Mouse (Mus musculus): ENCODE measurements around the gene Kmt2a.
"Not testable (repeated sequence)": the region's sequence is repeated elsewhere in the genome, so short reads cannot be mapped to it uniquely, and the experiment has no call there.

Gene Kmt2a

DNA sequence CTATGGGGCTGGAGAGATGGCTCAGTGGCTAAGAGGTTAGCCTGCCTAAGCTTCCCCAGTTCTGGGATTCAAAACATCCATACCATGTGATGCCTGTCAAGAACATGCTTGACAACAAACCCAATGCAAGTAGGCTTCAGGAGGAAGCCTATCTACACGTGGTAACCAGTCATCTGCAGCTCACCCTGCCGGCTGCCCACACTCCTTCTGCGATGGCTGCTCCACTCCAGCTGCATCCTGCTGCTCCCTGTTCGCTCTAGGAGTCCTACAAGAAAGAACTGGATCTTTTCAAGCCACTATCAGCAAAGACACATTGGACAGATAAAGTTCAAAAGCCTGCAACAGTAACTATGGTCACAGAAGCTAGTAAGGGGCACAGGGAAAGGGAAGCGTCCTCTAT lies 63.6 kb downstream of the Kmt2a start:
- DNase-seq (ENCODE audit: low read depth) = no peak

DNA sequence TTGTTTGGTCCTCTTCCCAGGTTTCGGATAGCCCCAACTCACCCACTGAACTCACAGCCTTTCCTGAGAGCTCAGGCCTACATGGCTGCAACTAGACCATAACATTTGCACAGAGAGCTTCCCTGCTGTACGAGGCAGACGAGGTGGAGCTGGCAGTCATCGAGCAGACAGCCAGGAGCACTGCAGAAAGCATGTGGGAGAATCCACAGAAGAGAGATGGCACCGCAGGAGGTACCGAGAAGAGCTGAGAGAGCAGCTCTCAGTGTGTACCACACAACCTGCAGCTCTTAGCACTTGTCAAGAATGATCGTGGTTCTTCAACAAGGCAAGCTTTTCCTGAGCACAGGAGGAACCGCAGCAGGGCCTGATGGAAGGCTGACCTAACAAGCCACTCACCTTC lies 66.9 kb downstream of the Kmt2a start:
- DNase-seq (ENCODE audit: low read depth) = no peak

DNA sequence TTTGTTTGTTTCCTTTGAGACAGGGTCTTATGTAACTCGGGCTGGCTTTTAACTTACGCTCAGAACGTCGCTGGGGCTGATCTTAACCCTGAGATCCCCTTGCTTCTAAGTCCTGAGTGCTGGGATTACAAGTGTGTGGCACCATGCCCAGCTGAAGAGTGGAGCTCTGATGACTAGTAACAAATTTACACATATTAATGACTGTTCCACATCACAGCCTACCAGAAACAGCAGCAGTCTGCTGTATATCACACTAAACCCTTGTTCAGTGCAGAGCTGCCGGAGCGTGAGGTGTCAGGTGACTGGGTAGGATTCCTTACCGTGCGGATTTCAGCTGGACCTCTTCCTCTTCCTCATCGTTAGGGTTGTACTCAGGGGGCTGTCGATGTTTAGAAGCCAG lies 70.8 kb downstream of the Kmt2a start:
- no peak for DNase-seq (ENCODE audit: low read depth)

DNA sequence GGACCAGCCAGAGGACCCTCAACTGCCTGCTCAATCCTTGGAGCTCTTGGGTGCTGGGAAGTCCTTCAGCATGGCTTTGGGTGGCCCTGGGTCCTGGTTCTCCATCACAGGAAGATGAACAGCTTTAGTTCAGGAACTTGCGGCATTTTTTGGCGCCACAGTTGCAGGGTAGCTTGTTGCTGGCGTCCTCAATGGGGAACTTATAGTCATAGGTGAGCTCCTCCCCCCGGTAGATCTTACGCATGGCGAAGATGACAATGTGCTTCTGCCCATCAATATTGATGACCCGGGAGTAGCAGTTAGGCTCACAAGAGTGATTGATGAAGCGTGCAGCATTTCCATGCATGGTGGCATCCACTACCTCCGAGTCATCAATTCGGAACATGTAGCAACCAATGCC lies 73.3 kb downstream of the Kmt2a start:
- no peak for DNase-seq (ENCODE audit: low read depth)

DNA sequence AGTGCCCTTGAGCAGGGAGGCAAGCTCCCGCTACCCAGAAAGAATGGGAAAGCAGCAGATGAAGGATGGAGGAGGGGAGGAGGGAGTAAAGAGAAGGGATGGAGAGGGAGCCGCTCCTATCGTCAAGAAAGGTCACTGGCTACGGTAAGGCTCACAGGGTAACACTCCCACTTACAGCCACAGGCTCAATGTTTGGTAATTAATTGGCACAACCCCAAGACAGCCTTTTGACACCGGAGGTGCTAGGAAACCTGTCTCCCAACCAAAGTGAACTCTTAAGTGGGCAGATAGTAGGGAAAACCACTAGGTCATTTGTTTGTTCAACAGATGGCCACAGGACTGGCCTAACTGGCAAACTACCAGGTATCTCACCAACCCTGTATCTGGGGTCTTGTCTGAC lies 74.0 kb downstream of the Kmt2a start:
- DNase-seq (ENCODE audit: low read depth) = no peak

DNA sequence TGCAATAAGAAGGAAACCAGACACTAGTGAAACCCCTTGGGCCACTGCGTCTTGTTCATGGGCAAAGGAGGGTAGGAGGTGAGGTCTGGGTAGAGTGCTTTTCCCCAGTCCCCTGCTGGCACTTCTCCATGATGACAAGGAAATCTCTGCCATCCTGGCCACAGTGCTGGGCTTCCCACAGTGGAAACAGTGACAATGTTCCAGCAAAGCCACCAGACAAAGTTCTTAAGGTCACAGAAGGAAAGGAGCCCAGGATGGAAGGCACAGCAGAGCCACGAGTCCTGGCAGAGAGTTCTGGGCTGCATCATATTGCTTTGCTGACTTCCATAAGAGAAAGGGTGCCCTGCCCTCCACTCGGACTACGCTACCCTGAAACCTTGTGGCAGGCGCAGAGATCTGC lies 75.6 kb downstream of the Kmt2a start:
- DNase-seq (ENCODE audit: low read depth) = no peak

DNA sequence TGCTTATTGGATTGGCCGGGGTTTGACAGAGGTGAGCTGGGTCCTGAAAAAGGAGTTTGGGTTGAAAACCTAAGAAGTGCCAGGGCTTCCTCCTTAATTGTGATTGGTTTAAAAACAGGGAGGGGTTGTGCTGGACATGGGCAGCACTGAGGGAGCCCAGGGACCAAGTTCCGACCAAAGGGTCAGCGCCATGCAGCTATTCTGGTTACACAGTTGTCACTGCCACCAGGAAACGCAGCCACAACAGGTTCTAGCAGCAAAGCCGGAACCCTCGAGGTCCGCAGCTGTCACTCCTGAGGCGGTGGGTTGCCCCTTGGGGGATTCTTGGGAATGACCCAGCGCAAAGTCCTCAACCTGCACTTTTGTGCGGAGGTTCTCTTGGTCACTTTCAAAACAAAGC lies 76.4 kb downstream of the Kmt2a start:
- DNase-seq (ENCODE audit: low read depth) = no peak

DNA sequence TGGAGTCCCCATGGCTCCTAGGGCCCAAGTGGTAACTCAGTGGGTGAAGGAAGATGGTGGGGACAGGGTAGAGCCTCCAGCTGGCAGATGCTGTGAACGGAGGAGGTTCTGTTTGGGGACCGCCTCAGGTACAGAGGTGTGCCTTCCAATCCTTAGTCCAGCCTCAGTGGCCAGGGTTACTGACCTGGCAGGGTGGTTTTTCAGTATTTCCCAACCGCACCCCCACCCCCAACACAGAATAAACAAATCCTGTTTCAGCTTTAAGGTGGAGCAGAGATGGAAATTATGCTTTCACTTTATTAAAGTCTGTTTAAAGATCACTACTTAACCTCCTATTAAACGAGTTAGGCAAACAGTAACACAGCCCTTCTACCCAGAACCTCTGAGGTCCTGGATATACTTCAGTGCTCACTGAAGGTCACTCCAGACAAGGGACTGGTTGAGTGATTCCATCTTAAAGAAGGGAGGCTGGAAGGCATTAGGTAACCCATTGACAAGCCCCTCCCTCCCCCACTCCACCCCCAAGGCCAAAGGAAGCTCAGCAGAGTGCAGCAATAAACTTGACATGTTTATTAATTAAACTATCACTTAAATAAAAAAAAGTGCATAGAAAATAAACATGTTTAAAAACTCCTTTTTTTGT lies 78.2 kb downstream of the Kmt2a start, which contains the start of gene Ttc36:
Gene Ttc36 (minus strand): TSS at position 265 of the 643 bp plus-strand sequence.
- DNase-seq (ENCODE audit: low read depth) = no peak

DNA sequence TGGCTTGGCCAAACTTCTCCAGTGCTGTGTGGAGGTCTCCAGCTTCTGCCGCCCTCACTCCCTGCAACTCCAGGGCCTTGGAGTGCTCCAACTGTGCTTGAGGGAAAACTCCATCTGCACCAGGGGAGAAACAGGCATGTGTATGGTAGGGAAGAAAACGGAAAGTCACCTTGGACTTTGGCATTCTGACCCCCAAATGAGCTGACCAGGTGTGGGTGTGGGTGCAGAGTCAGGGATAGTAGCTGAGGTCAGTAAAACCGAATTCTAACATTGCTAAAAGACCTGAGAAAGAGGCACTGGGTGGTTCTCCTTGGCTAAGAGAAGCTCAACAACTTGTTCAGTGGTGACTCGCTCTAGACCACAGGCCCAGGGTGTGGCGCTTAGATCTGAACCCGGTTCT lies 79.4 kb downstream of the Kmt2a start:
- no peak for DNase-seq (ENCODE audit: low read depth)

DNA sequence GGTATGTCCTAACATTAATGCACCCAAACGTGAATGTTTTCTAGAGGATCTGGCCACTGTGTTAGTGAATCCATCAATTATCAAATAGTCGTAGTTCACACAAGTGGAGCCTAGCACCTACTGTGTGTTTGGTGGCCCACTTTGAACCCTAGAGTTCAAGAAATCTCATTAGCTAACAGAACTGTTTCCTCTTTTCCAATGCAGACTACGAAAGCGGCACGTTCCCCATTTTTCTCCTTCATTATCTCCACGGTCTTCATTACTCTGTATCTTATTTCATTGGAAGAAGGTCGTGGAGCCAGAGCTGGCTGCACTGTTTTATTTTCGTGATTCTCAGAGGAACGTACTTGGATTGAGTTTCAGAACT lies 81.2 kb downstream of the Kmt2a start:
- DNase-seq (ENCODE audit: low read depth) = no peak

DNA sequence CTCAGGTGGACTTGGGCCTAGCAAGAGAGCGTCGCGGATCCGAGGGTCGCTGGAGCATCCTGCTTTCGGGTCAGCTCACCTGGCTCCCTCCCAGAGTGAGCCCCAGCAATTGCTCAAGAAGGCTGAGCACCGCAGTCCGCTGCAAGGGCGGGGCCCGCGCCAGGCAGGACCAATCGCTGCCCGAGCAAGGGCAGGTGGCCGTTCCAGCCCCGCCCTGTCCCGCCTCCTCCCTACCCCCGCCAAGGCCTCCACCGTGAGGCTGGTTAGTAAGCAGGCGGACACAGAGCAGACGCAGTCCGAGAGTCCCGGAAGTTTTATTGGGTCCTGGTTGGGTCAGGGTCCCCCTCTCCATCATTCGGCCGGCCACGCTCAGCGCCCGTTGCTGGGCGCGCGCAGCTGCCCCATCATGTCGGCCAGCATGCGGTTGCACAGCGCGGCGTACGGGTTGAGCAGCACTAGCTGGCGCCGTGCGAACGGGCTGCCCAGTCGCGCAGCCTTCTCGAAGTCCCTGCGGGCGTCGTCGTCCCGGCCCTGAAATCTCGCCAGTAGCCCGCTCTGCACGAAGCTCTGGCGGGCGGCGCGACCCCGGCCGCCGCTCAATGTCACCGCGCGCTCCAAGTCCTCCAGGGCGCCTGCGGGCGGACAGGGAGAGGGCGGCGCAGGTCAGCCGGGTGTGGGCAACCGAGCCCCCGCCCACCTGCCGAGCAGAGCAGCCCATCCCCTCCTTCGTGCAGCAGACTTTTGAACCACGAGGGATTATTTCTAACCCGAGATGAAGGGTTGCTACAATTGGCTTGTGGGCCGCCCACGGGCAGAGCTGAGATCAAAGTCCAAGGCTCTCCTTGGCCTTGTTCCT lies 81.8 kb downstream of the Kmt2a start, which contains the start of gene Tmem25:
Gene Tmem25 (minus strand): TSS at position 206 of the 856 bp plus-strand sequence.
- DNase-seq (ENCODE audit: low read depth) = peak; percentile 59

DNA sequence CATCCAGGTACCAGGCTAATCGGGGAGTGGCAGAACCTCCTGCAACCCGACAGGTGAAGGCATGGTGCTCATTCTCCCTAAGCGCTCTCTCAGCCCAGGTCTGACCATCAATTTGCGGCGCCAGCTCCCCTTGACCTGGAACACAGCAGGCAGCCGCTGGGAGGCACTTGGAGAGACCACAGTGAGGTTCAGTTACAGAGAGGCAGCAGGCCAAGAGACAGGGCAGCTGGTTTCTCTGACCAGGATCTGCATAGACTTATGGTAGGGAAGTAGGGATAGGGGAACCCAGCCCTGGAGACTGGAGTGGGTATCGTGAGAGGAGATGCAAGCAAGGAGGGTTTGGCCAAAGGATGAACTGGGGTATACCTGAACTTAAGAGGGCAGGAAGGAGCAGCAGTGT lies 82.8 kb downstream of the Kmt2a start:
- DNase-seq (ENCODE audit: low read depth) = no peak

DNA sequence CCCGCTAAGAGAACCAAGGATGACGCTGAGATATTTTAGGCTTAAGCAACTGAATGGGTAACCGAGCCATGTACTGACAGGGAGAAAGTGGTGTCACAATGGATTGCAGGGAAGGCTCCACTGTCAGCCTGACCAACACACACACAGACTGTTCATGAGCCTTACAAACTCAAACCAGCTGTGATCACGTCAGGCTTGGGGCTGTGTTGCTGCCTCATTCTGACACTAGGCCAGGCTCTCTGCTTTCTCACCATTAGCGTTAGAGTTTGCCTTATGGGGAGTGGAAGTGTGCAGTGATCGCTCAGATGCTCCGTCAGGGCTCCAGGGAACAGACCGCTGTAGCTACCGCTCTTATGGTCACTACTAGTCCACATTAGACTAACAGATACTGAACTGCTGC lies 88.3 kb downstream of the Kmt2a start:
- DNase-seq (ENCODE audit: low read depth) = no peak

DNA sequence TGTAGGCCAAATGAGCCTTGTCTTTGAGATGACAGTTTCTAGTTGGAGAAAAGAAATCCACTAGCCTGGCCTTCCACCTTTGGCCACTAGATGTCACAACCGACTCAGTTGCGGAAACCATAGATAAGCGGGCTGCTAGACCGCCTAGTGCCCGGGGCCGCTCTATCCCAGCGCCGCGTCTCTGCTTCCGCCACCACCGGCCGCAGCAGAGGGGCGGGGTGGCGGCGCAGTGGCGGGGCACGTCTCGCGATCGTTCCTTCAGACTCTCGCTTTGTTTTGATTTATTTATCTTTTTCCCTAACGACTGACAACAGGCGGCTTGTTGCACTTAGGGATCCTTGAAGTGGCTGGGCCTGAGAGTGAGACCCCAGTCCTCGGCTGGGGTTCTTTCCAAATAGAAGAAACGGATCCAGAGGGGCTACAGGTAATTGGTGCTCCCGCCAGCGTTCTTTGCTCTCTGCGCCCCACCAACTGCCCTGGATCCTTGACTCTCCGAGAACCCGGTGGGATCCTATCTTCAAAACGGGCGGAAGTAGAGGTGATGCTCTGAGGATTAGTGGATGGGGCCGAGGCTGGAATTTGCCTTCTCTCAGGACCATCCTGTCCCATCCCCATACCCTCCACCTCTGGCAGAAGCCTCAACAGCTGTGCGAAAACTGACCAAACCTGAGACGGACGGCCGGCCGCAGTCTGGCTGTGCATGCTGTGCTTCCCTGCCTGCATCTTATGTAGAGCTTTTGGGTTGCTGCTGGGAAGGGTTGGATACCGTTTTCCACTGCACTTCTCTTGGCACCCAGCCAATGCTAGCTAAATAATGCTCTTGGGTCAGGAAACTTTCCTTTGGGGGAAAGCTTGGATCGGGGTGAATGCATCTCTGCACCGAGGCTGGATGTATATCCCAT lies 108.1 kb downstream of the Kmt2a start:
- DNase-seq (ENCODE audit: low read depth) = peak; percentile 97

DNA sequence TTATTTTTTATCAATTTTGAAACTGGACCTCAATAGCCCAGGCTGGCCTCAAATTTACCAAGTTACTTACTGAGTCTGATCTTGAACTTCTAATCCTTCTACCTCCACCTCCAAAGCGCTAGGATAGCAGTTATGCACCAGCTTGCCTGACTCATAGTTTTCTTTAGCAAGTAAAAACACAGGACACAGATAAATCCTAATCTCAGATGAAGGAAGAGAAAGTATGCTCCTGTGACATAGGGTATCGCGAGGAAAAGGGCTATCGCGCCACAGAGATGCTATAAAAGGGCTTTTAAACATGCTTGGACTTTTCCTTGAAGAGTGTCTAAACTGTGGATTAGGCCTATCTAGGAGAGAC lies 108.7 kb downstream of the Kmt2a start:
- DNase-seq (ENCODE audit: low read depth) = no peak

DNA sequence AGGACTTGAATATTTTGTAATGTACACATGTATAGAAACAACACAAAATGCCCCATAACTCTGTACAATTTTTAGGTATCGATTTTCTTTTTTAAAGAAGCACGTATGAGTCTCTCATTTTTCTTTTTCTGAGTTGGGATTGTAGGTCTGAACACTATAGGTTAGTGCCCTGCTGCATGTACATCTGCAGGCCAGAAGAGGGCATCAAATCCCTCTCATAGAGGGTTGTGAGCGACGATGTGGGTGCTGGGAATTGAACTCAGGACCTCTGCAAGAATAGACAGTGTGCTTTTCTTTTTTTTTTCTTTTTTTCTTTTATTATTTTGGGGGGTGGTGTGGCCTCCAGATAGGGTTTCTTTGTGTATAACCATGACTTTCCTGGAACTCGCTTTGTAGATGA lies 109.7 kb downstream of the Kmt2a start:
- DNase-seq (ENCODE audit: low read depth) = no peak

DNA sequence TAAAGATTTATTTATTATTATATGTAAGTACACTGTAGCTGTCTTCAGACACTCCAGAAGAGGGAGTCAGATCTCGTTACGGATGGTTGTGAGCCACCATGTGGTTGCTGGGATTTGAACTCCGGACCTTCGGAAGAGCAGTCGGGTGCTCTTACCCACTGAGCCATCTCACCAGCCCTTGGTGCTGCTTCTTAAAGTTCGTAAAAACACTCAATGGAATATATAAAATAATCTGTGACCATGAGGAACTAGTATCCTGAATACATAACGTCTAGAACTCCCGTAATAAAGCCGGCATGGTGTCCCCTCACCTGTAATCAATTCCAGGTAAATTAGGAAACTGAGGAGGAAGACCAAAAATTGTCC lies 113.1 kb downstream of the Kmt2a start:
- DNase-seq (ENCODE audit: low read depth) = not testable (repeated sequence)

DNA sequence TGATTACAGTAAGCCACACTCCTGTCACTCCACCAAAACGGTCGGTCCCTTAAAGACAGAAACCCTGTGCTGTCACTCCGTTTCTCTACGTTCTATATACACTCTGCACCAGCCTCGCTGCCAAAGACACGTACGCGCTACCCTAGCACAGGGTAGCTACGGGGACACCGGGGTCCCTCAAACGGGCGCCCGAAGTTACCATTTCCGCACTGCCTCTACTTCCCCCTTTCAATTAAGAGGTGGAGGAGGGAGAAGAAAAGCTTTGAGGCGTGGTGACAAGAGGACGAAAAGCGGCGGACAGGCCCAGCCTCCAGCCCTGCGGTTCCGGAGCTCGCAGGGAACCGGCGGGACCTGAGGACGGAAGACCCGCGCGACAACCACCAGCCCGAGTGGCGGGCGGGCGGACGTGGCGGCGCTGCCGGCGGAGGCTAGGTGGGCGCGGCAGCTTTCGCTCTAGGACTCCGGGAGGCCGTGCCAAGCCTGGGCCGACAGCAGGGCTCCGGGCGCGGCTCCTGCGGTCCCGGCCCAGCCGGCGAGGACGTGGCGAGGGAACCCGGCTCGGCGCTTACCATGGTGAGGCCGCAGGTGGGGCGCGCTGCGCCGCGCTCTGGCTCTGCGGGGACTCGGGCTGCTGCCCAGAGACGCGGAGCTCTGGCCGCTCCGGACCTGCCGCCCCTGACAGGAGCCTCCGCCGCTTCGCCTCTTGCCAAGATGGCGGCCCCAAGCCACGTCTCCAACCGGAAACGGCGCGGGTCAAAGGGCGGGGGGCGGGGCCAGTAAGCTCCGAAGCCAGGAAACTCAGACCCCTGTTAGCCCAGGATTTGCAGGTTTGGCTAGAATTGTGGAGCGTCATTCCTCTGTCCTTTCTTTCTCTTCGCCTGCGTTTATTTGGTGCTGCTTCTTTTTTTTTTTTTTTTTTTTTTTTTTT lies 113.7 kb downstream of the Kmt2a start, which contains the start of the genes Arcn1 and Ift46:
Gene Arcn1 (minus strand): TSS at position 745 of the 928 bp plus-strand sequence.
Gene Ift46 (plus strand): TSS at position 808 of the 928 bp plus-strand sequence.
- peak; percentile 87 for DNase-seq (ENCODE audit: low read depth)

DNA sequence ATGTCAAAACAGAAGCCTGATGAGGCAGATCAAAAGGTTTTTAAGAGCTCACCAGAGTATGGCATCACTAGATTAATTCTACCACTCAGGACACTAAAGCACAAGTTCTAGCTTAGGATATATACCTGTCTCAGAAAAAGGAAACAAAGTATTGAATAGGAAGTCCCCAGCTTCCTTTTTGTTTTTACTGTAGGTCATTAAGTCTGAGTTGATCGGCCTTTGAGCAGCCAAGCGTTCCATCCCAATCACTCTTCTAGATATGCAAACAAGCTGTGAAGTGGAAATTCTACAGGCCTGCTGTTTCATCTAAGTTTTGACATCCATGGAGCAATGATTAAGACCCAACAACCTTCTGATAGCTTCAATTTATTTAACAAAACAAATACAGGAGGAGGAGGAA lies 120.2 kb downstream of the Kmt2a start:
- DNase-seq (ENCODE audit: low read depth) = no peak
